Mouse (Mus musculus) natural killer cell, adult 2 months (primary cell): ENCODE results near the gene Hhat.

ENCODE experiments used
- DNase-seq, 2 experiments: peaks; one replicate each; pipeline ENCODE4 v3.0.0; 2022; ENCODE audit warnings: low spot score in 2 of 2

Hhat gene

GRCm38 (mm10) chr1:192770495-192771331, at the start of gene Hhat:
Gene Hhat (minus strand): TSS chr1:192771223.
- peak in 1 of 2 experiments; percentile 49 for DNase-seq

DNA sequence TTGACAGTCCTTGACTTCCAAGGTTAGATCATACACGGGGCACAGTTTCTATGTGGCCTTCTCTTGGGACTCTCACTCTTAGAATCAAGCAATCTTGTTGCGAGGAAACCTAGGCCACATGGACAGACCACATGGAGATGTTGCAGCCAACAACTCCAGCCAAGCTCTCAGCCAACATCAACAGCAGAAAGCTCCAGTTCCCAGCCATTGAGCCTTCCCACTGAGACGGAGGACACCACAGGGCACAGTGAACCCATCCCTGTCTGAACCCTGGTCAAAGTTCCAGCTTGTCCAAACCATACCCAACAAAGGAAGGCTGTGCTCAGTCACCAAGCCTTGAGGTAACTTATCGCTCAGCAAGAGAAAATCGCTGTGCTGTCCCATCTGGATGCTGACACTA, 47.3 kb upstream of the Hhat start:
- DNase-seq, result no peak

- no peak for DNase-seq
These were observed 44.8 kb upstream of the Hhat start for GRCm38 (mm10) chr1:192815789-192816188.

DNA sequence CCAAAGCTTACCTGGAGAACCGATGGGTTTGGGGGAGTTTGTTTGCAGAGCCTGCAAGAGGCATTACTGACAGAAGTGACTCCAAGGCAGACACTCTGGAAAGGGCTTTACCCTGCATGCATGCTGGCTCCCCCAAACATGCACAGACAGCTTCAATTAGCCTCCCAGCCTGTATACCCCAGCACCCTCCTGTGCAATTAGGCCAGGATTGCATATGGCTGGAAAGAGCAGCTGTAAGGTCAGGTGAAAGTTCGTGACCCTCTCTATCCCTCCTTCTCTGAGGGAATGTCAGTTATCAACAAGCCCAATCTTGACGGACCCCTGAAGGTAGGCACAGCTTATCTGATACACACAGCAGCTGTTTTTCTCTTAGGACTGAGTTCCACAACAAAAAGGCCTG, 43.7 kb upstream of the Hhat start:
- no peak for DNase-seq

GRCm38 (mm10) chr1:192812758-192813157, 41.7 kb upstream of the Hhat start:
- no peak for DNase-seq

DNA sequence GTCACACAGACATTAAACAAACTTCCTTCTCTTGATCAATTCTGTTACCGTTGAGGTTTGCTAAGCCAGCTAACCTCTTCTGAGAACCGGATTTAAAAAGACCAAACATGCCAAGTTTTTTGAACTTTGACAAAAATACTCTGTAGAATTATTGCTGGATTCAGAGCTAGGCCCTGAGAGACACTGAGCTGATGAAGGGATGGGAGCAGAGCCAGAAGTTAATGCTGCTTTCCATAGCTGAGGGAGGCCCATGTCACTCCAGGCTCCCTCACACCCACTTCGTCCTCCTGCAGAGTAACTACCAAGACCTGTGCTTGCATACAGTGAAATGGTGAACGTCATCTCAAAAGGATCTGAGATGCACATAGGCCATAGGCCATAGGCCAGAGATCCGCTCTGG, 41.3 kb upstream of the Hhat start:
- no peak for DNase-seq

DNA sequence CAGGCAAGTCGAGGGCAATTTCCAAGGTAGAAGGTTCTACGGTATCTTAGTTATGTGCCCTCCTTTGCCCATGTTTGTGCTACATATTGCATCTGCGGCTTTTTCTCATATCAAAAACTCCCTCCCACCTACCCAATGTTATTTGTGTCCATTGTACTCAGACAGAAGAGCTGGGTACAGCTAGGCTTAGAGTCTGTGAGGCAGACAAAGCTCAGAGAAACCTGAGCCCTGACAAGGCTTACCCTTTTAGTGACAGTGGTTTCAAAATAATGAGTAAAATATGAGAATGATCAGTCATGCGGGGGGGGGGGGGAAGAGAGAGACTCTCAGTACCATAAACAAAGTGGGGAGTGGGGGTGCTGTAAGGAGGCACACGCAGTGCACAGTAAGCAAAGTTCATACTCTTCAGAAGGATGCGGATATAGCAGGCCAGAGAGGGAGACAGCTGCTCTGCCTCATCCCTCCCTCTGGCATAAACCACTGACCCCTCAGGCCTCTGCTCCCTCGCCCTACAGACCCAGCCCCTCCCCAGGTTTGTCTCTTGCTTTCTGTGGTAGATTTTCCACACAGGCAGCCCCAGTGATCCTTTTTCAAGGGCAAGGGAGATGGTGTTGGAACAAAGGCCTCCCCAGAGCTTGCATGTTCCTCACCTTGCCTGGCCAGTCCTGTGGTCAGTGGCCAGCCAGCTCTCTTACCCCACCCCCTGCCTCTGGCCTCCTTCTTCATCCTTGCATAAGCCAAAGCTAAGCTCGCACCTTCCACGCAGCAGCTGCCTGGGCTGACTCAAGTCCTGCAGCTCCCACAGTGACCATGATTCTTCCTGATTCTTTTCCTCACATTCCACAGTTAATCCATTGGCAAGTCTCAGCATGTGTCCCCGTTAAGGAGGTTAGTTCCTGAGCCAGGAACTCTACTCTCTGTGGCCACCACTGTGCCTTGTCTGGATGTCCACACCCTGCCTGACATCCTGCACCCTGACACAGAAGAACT, 35.4 kb upstream of the Hhat start:
- no peak for DNase-seq

GRCm38 (mm10) chr1:192800338-192800737, 29.3 kb upstream of the Hhat start:
- DNase-seq, result no peak

DNA sequence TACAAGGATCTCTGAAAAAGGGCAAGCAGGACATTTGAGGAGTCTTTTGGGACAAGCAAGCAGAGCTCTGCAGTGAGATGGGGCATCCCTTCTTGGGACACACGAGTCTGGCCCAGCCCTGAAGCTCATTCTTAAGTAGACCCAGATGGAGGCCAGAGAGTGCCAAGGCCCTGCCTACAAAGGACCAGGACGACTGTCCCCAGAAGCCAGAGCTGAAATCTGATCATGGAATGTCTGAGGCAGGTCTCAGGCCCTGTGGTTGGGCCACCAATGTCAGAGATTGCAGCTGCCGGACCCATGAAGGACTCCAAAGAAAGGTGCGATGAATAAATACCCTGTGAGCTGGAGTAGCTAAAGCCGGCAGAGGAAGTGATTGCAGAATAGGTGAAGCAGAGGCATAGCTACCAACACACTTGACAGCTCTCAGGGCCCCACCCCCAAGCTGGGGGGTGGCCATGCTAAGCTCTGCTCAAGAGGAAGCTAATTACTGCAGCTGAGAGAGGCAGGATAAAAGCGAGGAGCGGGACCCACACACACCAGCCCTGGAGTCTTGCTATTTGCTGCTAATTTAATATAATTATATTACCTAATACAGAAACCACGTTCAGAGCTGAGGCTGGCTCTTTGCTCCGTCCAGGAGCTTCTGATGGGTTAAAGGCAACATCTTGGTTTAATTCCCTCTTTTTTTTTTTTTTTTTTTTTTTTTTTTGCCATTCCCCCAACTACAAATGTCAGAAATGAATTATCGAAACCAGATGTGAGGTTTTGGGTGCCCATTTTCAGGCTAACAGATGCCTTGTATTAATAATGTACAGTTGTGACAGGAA, 28.4 kb upstream of the Hhat start:
- DNase-seq, result peak in 1 of 2 experiments; percentile 21

GRCm38 (mm10) chr1:192798212-192799164, 27.5 kb upstream of the Hhat start:
- DNase-seq, result no peak

DNA sequence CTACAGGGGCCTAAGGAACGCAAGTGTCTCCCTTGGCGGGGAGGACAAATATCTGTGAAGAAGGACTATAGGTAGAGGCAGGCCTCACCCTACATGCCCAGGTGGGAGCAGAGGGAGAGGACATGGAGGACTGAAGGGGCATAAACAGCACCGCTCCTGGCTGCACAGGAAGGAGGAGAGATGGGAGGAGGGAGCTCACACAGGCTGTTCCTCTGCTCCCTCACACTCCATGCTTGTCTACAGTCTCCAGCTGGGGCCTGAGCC, 25.9 kb upstream of the Hhat start:
- DNase-seq, result no peak

DNA sequence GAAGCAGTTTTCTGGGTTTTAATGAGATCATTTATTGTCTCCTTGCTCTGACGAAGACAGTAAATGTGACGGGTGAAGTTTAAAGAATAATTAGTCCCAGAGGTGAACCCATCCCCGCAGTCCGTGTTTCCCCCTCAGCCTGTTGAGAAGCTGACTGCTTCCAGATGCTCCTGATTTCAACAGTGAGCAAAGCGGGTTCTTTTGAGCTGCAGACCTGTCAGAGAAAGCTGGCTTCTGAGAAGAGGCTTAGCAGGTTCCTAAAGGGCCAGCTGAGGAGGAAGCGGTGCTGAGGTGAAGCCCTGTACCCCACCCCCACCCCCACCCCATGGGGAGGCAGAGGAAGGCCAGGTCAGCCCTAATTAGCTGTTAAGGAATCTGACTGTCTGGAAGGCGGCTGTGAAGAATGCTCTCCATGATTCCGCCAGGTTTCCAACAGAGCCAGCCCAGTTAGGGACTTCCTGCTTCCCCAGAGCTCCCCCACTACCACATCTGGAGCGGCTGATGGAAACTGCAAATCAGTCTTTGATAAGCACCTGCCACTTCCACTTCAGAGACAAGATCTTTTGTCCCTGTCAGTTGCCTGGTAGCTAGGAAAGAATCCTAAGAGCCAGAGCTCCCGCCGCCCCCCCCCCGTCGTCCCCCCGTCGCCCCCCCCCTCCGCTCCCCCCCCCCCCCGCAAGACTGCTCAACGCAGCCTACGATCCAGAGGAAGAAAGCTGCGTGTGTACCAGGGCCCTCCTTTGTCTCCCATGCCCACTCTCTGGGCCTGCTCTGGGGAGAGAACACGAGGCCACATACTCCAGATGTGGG, 25.4 kb upstream of the Hhat start:
- no peak for DNase-seq

- no peak for DNase-seq
These were observed 24.1 kb upstream of the Hhat start for GRCm38 (mm10) chr1:192794957-192795745.

GRCm38 (mm10) chr1:192791897-192792361, 20.9 kb upstream of the Hhat start:
- no peak for DNase-seq

DNA sequence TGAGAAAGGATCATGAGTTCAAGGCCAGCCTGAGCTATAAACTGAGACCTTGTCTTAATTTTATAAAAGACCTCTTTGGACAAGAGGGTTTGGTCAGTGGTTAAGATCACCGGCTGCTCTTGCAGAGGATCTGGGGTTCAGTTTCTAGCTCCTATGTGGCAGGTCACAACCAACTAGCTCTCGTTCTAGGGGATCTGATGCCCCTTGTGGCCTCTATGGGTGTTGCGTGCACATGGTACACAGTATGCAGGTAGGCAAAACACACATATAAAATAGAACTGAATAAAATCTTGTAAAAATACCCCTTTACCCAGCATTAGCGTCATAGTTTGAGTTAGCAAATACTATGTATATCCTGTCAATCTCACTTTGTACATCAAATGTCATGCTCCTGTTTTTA, 19.4 kb upstream of the Hhat start:
- peak in 1 of 2 experiments; percentile 13 for DNase-seq

GRCm38 (mm10) chr1:192789828-192790227, 18.8 kb upstream of the Hhat start:
- no peak for DNase-seq

DNA sequence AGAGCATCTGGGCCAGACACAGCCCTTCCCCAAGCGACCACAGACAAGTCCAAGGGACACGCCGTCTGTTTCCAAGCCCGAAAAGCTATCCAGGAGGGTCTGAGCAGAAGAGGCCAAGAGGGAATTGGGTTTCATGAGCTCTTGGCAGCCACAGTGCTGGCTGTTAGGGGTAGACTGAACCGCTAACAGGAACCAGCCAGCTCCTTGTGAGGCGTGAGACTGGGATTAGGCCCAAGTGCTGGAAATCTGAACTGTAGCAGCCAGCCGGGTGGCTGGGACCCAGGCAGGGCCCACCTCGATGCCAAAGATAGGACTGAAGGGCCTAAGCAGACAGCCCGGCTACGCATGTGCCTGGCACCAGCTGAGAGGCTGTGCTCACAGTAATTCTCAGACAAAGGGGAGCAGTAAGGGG, 18.1 kb upstream of the Hhat start:
- no peak for DNase-seq

GRCm38 (mm10) chr1:192786194-192786593, 15.2 kb upstream of the Hhat start:
- DNase-seq, result no peak
